Mouse (Mus musculus) midbrain, embryonic 12.5 days (tissue): ENCODE results near the gene Farp1. TPM values are rescaled to one million over a fixed set of nuclear protein-coding genes. Genes with fewer than 3 reads are reported as not detected.

Experiments used
- ATAC-seq: fragments of 200-750 bp; cut with Nextera tagmentation; 2 replicates; pipeline ENCODE4 v1.8.0; 2017; ENCODE audit warnings: low read depth, moderate TSS enrichment, moderate library complexity; ENCODE audit not compliant: low FRiP score
- H3K27ac ChIP-seq: fragments of 300-500 bp; sonication (generic); replicated peaks from 2 replicates; pipeline ENCODE4 v1.5.1; 2016; ENCODE audit warnings: mild to moderate bottlenecking
- H3K27me3 ChIP-seq: fragments of 300-500 bp; sonication (generic); 2 replicates; pipeline ENCODE4 v1.6.1; 2016; ENCODE audit warnings: mild to moderate bottlenecking
- H3K36me3 ChIP-seq: fragments of 300-500 bp; sonication (generic); 2 replicates; pipeline ENCODE4 v1.6.1; 2016
- H3K4me1 ChIP-seq: fragments of 300-500 bp; sonication (generic); 2 replicates; pipeline ENCODE4 v1.6.1; 2016
- H3K4me2 ChIP-seq: fragments of 300-500 bp; sonication (generic); replicated peaks from 2 replicates; pipeline ENCODE4 v1.6.1; 2016; ENCODE audit warnings: mild to moderate bottlenecking, moderate library complexity
- H3K4me3 ChIP-seq: fragments of 300-500 bp; sonication (generic); 2 replicates; pipeline ENCODE4 v1.5.1; 2016; ENCODE audit warnings: mild to moderate bottlenecking
- H3K9ac ChIP-seq: fragments of 300-500 bp; sonication (generic); replicated peaks from 2 replicates; pipeline ENCODE4 v1.6.1; 2016; ENCODE audit warnings: mild to moderate bottlenecking, moderate library complexity
- H3K9me3 ChIP-seq: fragments of 300-500 bp; sonication (generic); 2 replicates; pipeline ENCODE4 v1.6.1; 2016; ENCODE audit warnings: mild to moderate bottlenecking
- WGBS: fragments of 180-500 bp; shearing (Covaris S2); methylation state at CpG from one replicate; pipeline ENCODE4 v1.1.7; 2016; 5-methylcytosine and 5-hydroxymethylcytosine counted together
- polyA plus RNA-seq: library from polyadenylated mRNA; unstranded; fragments of >200 nt; fragmentation: Nextera tagmentation; extraction: Ambion mirVana; gene quantifications from 2 replicates; pipeline ENCODE4 v1.2.1, GENCODE M21; 2016

The Farp1 gene
- polyA plus RNA-seq, 1 experiment from 2014 or later, result 26.5 TPM

DNA sequence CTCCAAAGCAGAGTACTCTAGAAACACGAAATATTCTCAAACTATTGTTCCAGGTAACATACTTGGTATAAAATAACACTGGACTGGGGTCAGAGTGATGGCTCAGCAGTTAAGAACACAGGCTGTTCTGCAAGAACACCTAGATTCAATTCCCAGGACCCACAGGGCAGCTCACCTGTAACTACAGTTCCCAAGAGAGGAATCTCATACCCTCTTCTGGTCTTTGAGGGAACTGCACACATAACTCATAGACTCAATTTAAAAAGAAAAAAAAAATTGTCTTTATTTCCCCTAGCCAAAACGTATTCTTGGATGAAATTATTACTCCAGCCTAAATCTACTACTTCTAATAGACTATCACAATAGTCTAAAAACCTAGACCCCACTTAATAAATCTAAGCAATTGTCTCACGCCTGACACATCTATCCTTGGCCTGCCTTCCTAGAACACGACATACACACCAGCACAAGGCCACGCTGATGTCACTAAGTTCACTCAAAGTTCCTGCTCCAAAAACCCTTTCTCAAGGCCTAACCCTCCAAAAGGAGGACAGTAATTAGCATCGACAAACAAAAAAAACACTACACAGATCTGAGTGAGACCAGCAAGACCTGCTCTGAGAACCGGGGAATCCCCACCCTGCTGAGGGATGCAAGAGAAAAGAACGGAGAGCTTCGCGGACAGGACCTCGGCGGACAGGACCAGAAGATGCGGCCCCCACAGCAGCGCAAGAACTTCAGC lies 250.6 kb downstream of the Farp1 start:
- Histone ChIP-seq H3K36me3 (peaks cover 74% of the 10 kb centered on the region), H3K9ac (no peak overlapping the region), H3K27me3 (no peaks in the 10 kb centered on the region), H3K27ac (no peak overlapping the region), H3K9me3 (no peaks in the 10 kb centered on the region), H3K4me1 (no peaks in the 10 kb centered on the region), H3K4me3 (no peak overlapping the region), H3K4me2 (no peak overlapping the region)
- WGBS, result 95% methylated on average over 14 of the region's 14 CpGs
- ATAC-seq, result no peak

- Histone ChIP-seq H3K9me3 (no peaks in the 10 kb centered on the region), H3K4me3 (no peak overlapping the region), H3K27me3 (no peaks in the 10 kb centered on the region), H3K9ac (no peak overlapping the region), H3K4me1 (no peaks in the 10 kb centered on the region), H3K4me2 (no peak overlapping the region), H3K36me3 (peaks cover 67% of the 10 kb centered on the region), H3K27ac (no peak overlapping the region)
- ATAC-seq, result no peak
- WGBS, result 83% methylated on average over 8 of the region's 8 CpGs
Observed at GRCm38 (mm10) chr14:121291881-121292280, 256.9 kb downstream of the Farp1 start.

GRCm38 (mm10) chr14:121292391-121292790 lies 257.4 kb downstream of the Farp1 start:
- no peak overlapping the region for H3K9ac ChIP-seq
- H3K4me1 ChIP-seq, result no peaks in the 10 kb centered on the region
- no peak overlapping the region for H3K4me2 ChIP-seq
- WGBS, result 94% methylated on average over 3 of the region's 3 CpGs
- no peaks in the 10 kb centered on the region for H3K9me3 ChIP-seq
- no peaks in the 10 kb centered on the region for H3K27me3 ChIP-seq
- peaks cover 66% of the 10 kb centered on the region for H3K36me3 ChIP-seq
- ATAC-seq, result no peak
- no peak overlapping the region for H3K4me3 ChIP-seq
- H3K27ac ChIP-seq, result no peak overlapping the region

- Histone ChIP-seq H3K4me1 (no peaks in the 10 kb centered on the region), H3K36me3 (peaks cover 63% of the 10 kb centered on the region), H3K9ac (no peak overlapping the region), H3K9me3 (no peaks in the 10 kb centered on the region), H3K27me3 (no peaks in the 10 kb centered on the region), H3K27ac (no peak overlapping the region), H3K4me3 (no peak overlapping the region), H3K4me2 (no peak overlapping the region)
- no peak for ATAC-seq
- 89% methylated on average over 12 of the region's 12 CpGs for WGBS
Observed at GRCm38 (mm10) chr14:121294484-121294883, 259.5 kb downstream of the Farp1 start.

- H3K27ac ChIP-seq, result no peak overlapping the region
- H3K9me3 ChIP-seq, result no peaks in the 10 kb centered on the region
- no peaks in the 10 kb centered on the region for H3K4me1 ChIP-seq
- H3K4me3 ChIP-seq, result no peak overlapping the region
- H3K9ac ChIP-seq, result no peak overlapping the region
- H3K36me3 ChIP-seq, result peaks cover 55% of the 10 kb centered on the region
- 91% methylated on average over 6 of the region's 6 CpGs for WGBS
- H3K4me2 ChIP-seq, result no peak overlapping the region
- ATAC-seq, result no peak
- H3K27me3 ChIP-seq, result no peaks in the 10 kb centered on the region
Observed at GRCm38 (mm10) chr14:121297103-121297502, 262.1 kb downstream of the Farp1 start.

DNA sequence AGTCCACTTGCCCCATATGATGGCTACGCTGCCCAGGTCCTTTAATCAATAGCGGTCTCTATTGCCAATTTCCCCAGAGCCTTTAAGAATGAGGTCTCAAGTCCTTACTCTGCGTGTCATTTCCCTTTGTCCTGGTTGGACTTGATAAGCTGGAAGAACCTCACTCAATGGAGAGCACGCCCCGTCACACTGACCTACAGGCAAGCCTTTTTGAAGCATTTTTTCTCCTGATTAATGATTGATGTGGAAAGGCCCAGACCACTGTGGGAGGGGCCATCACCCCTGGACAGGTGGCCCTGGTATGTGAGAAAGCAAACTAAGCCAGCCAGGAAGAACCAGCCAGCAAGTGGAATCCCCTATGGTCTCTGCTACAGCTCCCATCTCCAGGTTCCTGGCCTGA lies 263.5 kb downstream of the Farp1 start:
- H3K9me3 ChIP-seq, result no peaks in the 10 kb centered on the region
- WGBS, result 91% methylated on average over 5 of the region's 5 CpGs
- no peak overlapping the region for H3K27ac ChIP-seq

GRCm38 (mm10) chr14:121299093-121299492 lies 264.1 kb downstream of the Farp1 start:
- Histone ChIP-seq H3K36me3 (peaks cover 39% of the 10 kb centered on the region), H3K4me3 (no peak overlapping the region), H3K27me3 (no peaks in the 10 kb centered on the region), H3K4me2 (no peak overlapping the region), H3K27ac (no peak overlapping the region), H3K4me1 (no peaks in the 10 kb centered on the region), H3K9me3 (no peaks in the 10 kb centered on the region), H3K9ac (no peak overlapping the region)
- ATAC-seq, result no peak
- WGBS, result 96% methylated on average over 9 of the region's 9 CpGs

More for the DNA sequence above, 263.5 kb downstream of the Farp1 start:
- ATAC-seq, result no peak
- Histone ChIP-seq H3K4me3 (no peak overlapping the region), H3K36me3 (peaks cover 44% of the 10 kb centered on the region), H3K9ac (no peak overlapping the region), H3K4me1 (no peaks in the 10 kb centered on the region), H3K27me3 (no peaks in the 10 kb centered on the region), H3K4me2 (no peak overlapping the region)

DNA sequence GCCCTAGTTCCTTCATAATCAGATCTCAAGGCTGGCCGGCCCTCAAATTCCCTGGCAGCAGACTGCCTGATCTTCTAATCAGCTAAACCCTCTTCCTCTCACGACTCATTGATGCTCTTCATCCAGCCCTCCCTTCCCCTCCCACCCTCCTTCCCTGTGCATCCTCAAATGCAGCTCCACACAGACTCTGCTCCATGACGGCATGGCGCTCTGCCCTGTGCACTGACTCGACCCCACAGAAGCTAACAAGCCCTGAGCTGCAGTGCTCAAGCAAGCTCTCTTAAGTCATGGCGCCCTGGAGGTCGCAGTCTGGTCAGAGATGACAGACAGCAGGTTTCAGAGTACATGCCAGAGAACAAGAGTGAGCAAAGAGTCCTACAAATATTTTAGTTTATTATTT lies 269.5 kb downstream of the Farp1 start:
- H3K27ac ChIP-seq, result no peak overlapping the region
- no peak; the same call in 1 of the 2 replicates for ATAC-seq
- H3K27me3 ChIP-seq, result no peaks in the 10 kb centered on the region
- H3K9ac ChIP-seq, result no peak overlapping the region
- H3K4me1 ChIP-seq, result no peaks in the 10 kb centered on the region
- 48% methylated on average over 7 of the region's 7 CpGs for WGBS
- H3K9me3 ChIP-seq, result no peaks in the 10 kb centered on the region
- H3K4me3 ChIP-seq, result no peak overlapping the region
- no peak overlapping the region for H3K4me2 ChIP-seq
- peaks cover 16% of the 10 kb centered on the region for H3K36me3 ChIP-seq

DNA sequence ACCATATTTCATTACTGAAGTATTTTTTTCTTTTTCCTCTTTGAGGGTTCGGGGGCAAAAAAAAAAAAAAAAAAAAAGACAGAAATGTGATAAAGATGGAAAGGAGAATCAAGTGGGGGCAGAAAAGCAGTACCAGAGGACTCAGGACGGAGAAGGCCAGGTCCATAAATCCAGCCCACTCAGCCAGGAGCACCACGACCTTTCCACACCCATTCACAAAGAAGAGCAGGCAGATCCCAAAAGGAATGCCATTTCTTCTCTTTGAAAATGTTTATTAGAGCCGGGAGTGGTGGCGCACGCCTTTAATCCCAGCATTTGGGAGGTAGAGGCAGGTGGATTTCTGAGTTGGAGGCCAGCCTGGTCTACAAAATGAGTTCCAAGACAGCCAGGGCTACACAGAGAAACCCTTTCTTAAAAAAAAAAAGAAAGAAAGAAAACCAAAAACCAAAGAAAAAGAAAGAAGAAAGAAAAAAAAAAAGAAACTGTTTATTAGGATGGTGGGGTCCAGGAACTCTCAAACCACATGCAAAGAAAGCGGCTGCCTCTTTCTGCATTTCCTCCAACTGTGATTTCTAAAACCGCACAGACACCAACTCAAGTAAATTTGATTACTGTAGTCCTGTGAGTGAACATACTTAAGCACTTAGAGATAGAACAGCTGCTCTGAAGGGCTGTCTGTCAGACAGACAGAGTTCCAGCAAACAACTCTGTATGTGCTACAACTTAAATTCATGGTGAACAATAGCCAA lies 270.5 kb downstream of the Farp1 start:
- Histone ChIP-seq H3K9ac (no peak overlapping the region), H3K27me3 (no peaks in the 10 kb centered on the region), H3K4me3 (no peak overlapping the region), H3K36me3 (peaks cover 9% of the 10 kb centered on the region), H3K4me2 (no peak overlapping the region), H3K9me3 (no peaks in the 10 kb centered on the region), H3K27ac (no peak overlapping the region), H3K4me1 (no peaks in the 10 kb centered on the region)
- ATAC-seq, result no peak
- 56% methylated on average over 8 of the region's 8 CpGs for WGBS

DNA sequence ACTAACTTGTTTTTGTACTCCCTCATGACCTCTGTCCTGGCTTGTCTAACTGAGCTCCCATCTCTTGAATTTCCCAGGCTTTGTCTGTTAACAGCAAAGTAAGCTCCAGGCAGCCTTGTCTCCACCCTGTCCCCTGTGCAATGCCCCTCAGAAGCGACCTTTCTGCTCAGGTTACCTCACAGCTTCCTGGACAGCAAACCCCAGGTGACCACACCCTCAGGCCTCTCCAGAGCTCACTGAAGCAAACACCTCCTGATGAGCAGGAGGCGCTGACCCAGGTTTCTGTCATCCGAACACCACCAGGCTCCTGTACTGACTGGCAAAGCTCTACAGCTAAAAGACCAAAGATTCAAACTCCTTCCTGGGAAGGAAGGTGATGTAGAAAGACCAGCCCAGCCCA lies 274.9 kb downstream of the Farp1 start:
- no peak for ATAC-seq
- 81% methylated on average over 3 of the region's 3 CpGs for WGBS
- Histone ChIP-seq H3K27ac (no peak overlapping the region), H3K4me3 (no peak overlapping the region), H3K4me1 (peaks cover 2% of the 10 kb centered on the region), H3K27me3 (no peaks in the 10 kb centered on the region), H3K9ac (no peak overlapping the region), H3K4me2 (no peak overlapping the region), H3K36me3 (no peaks in the 10 kb centered on the region), H3K9me3 (no peaks in the 10 kb centered on the region)

GRCm38 (mm10) chr14:121310325-121311080 lies 275.5 kb downstream of the Farp1 start:
- Histone ChIP-seq H3K4me1 (peaks cover 7% of the 10 kb centered on the region), H3K9me3 (no peaks in the 10 kb centered on the region), H3K27me3 (no peaks in the 10 kb centered on the region), H3K4me3 (no peak overlapping the region), H3K9ac (no peak overlapping the region), H3K27ac (no peak overlapping the region), H3K36me3 (no peaks in the 10 kb centered on the region), H3K4me2 (no peak overlapping the region)
- WGBS, result 82% methylated on average over 6 of the region's 6 CpGs
- ATAC-seq, result no peak

DNA sequence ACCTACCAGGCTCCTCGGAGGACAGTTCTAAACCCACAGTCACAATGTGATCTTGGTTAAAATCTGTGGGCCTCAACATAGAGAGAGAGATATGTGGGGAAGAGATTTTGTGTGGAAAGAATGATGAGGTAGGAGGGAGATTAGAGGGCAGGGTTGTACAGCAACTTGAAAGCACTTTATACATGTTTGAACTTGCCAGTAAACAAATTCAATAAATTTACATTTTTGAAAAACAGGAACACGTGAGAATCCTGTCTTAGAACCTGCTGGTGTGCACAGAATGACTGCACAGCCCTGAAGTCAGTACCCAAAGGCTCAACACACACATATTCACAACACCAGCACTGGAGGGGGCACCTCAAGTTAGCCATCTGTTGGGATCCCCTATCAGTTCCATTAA lies 276.1 kb downstream of the Farp1 start:
- Histone ChIP-seq H3K9me3 (no peaks in the 10 kb centered on the region), H3K27me3 (no peaks in the 10 kb centered on the region), H3K4me1 (peaks cover 11% of the 10 kb centered on the region), H3K4me2 (no peak overlapping the region), H3K9ac (no peak overlapping the region), H3K4me3 (no peak overlapping the region), H3K27ac (no peak overlapping the region), H3K36me3 (no peaks in the 10 kb centered on the region)
- no peak for ATAC-seq
- WGBS, result 96% methylated on average over 2 of the region's 2 CpGs
